Mouse (Mus musculus): ENCODE data around the gene Dgkq. TPM values are rescaled to one million over a fixed set of nuclear protein-coding genes. Genes with fewer than 3 reads are reported as not detected.

The Dgkq gene
- total and polyA plus RNA-seq, 3 experiments = 4.5 to 12.3 (median 7.9) TPM

- H3K27me3 ChIP-seq (ENCODE audit: insufficient read depth, low read length) = no peaks in the 10 kb centered on the region
- no peak for TF ChIP-seq GATA1 (IDR thresholded peaks at IDR 0.05; ENCODE audit: borderline replicate concordance, low read length)
- ATAC-seq (ENCODE audit: extremely low read depth, insufficient number of reproducible peaks, low FRiP score, poor library complexity, severe bottlenecking) (peak; percentile 92), DNase-seq (ENCODE audit: low spot score) (peak; percentile 100)
- H3K4me1 ChIP-seq (ENCODE audit: insufficient read depth, low read depth, low read length) = peaks cover 43% of the 10 kb centered on the region
- no peaks in the 10 kb centered on the region for H3K9me3 ChIP-seq (replicated peaks)
- peak overlapping the region; percentile 81 for H3K4me3 ChIP-seq (ENCODE audit: low read depth, low read length)
- H3K36me3 ChIP-seq (replicated peaks) = peaks cover 24% of the 10 kb centered on the region
Observed at GRCm38 (mm10) chr5:108693872-108694288, 24.4 kb upstream of the Dgkq start.

DNA sequence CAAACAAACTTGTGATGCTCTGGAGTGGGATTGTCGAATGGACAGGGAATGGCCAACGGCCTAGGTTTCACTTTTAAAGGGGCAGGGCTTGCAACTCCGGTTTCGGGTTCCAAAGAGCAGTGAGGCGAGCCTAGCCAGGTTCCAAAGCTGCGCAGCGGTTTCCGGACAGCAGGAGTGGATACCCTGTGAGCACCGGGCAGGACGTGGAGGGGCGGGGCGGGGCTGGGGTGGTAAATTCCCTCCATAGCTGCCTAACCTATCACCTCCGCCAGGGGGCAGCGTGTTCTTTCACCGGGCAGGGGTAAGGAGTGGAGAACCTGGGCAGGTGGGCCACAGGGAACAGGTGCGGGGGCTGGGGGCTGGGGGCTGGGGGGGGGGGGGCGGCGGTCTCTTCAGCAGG is 22.8 kb upstream of the Dgkq start, which contains the start of gene Fgfrl1:
Fgfrl1 (plus strand) TSS at position 112 of the 400 bp plus-strand sequence.
- Histone ChIP-seq H3K9me3 (replicated peaks) (no peaks in the 10 kb centered on the region), H3K4me1 (ENCODE audit: insufficient read depth, low read depth, low read length) (peaks cover 43% of the 10 kb centered on the region), H3K27me3 (ENCODE audit: insufficient read depth, low read length) (no peaks in the 10 kb centered on the region), H3K36me3 (replicated peaks) (peaks cover 13% of the 10 kb centered on the region), H3K4me3 (ENCODE audit: low read depth, low read length) (peak within 1 kb of the TSS; percentile 64; the same call in 1 of the 2 replicates)
- DNase-seq (ENCODE audit: low spot score) (peak; percentile 56), ATAC-seq (ENCODE audit: extremely low read depth, insufficient number of reproducible peaks, low FRiP score, poor library complexity, severe bottlenecking) (0 out of 2 replicates have a peak, but pooled peaks have one; percentile 15)
- TF ChIP-seq CTCF (IDR thresholded peaks at IDR 0.05; ENCODE audit: low read depth, low read length) (no peak), GATA2 (IDR thresholded peaks at IDR 0.05; ENCODE audit: borderline replicate concordance, low read depth, low read length) (no peak), POLR2AphosphoS5 (IDR thresholded peaks at IDR 0.05; ENCODE audit: insufficient replicate concordance, low read depth, low read length) (no peak), TAL1 (conservative IDR thresholded peaks at IDR 0.05; ENCODE audit: low read depth, low read length) (no peak), GATA1 (IDR thresholded peaks at IDR 0.05; ENCODE audit: borderline replicate concordance, low read length) (no peak)

DNA sequence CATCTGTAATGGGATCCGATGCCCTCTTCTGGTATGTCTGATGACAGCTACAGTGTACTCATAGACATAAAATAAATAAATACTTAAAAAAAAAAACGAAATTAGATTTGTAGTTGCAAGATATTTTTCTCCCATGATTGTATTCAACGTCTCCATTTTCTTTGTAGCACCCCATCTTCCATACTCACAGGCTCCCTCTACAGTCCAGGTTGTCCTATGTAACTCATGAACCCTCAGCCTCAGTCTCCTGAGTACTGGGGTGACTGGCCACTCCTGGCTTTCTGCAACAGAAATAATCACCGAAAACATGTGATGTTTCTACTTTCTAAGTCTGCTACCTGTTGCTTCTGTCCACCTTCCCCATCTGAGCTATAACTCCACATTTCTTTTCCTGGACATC is 21.7 kb upstream of the Dgkq start:
- no peaks in the 10 kb centered on the region for H3K9me3 ChIP-seq (replicated peaks)
- no peak overlapping the region for H3K4me3 ChIP-seq (ENCODE audit: low read depth, low read length)
- no peaks in the 10 kb centered on the region for H3K27me3 ChIP-seq (ENCODE audit: insufficient read depth, low read length)
- peaks cover 43% of the 10 kb centered on the region for H3K4me1 ChIP-seq (ENCODE audit: insufficient read depth, low read depth, low read length)
- ATAC-seq (ENCODE audit: extremely low read depth, insufficient number of reproducible peaks, low FRiP score, poor library complexity, severe bottlenecking) = no peak
- no peak for TF ChIP-seq CTCF (IDR thresholded peaks at IDR 0.05; ENCODE audit: low read depth, low read length)
- no peak for TF ChIP-seq GATA2 (IDR thresholded peaks at IDR 0.05; ENCODE audit: borderline replicate concordance, low read depth, low read length)
- no peak for TF ChIP-seq TAL1 (conservative IDR thresholded peaks at IDR 0.05; ENCODE audit: low read depth, low read length)
- TF ChIP-seq POLR2AphosphoS5 (IDR thresholded peaks at IDR 0.05; ENCODE audit: insufficient replicate concordance, low read depth, low read length) = no peak
- TF ChIP-seq GATA1 (IDR thresholded peaks at IDR 0.05; ENCODE audit: borderline replicate concordance, low read length) = no peak
- no peak for DNase-seq (ENCODE audit: low spot score)
- peaks cover 9% of the 10 kb centered on the region for H3K36me3 ChIP-seq (replicated peaks)

DNA sequence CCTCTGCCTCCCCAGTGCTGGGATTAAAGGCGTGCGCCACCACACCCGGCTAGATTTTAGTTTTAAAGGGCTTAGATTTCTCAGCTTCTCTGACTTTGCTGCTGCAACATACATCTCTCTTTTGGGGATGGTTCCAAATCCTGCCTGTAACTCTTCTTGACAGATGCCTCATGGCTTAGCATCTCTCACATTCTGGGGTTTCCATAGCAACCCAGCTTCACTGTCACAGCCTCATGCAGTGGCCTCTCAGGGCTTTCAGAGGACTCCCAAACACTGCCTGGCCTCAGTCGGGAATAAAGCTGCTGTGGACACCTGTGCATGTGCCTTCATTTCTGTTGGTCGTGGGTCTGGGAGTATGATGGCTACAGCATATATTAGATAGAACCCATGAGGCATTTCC is 19.6 kb upstream of the Dgkq start:
- no peak for ATAC-seq (ENCODE audit: extremely low read depth, insufficient number of reproducible peaks, low FRiP score, poor library complexity, severe bottlenecking)
- Histone ChIP-seq H3K36me3 (replicated peaks) (peaks cover 15% of the 10 kb centered on the region), H3K27me3 (ENCODE audit: insufficient read depth, low read length) (no peaks in the 10 kb centered on the region), H3K4me3 (ENCODE audit: low read depth, low read length) (no peak overlapping the region), H3K9me3 (replicated peaks) (no peaks in the 10 kb centered on the region), H3K4me1 (ENCODE audit: insufficient read depth, low read depth, low read length) (peaks cover 34% of the 10 kb centered on the region)
- no peak for TF ChIP-seq POLR2AphosphoS5 (IDR thresholded peaks at IDR 0.05; ENCODE audit: insufficient replicate concordance, low read depth, low read length)
- DNase-seq (ENCODE audit: low spot score) = no peak

DNA sequence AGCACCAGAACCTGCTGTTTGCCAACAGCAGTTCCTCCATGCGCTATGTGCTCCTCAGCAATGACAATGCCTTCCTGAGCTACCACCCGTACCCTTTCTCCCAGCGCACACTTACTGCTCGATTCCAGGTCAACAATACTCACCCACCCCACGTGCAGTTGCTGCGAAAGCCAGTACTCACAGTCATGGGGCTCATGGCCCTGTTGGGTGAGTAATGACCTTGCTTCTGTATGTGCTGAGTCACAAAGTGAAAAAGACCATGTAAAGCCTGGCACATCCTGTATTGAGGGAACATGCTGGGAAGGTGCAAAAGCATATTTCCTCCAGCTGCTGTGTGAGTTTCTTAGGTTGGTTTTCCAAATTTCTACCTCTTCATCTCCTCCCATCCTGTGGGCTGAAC is 11.4 kb upstream of the Dgkq start:
- peaks cover 64% of the 10 kb centered on the region for H3K4me1 ChIP-seq (ENCODE audit: insufficient read depth, low read depth, low read length)
- no peak overlapping the region for H3K4me3 ChIP-seq (ENCODE audit: low read depth, low read length)
- ATAC-seq (ENCODE audit: extremely low read depth, insufficient number of reproducible peaks, low FRiP score, poor library complexity, severe bottlenecking) = no peak

DNA sequence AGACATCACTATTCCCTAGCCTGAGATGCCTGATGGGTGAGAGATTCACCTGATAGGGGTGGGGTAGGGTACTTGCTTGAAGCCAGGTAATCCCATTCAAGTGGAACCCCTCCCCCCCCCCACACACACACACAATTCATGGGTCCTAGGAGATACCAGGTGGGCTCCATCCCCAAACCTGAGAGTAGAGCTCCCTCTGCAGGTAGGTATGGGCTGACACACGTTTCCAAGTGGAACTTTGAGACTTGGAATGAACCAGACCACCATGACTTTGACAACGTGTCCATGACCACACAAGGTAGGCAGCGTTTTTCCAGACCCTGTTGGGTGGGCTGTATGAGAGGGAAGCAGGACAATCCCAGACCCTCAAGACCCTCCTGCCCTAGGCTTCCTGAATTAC is 10.4 kb upstream of the Dgkq start:
- H3K4me3 ChIP-seq (ENCODE audit: low read depth, low read length) = no peak overlapping the region
- peaks cover 51% of the 10 kb centered on the region for H3K36me3 ChIP-seq (replicated peaks)
- no peaks in the 10 kb centered on the region for H3K27me3 ChIP-seq (ENCODE audit: insufficient read depth, low read length)
- no peak for TF ChIP-seq TAL1 (conservative IDR thresholded peaks at IDR 0.05; ENCODE audit: low read depth, low read length)
- no peak; the same call in 1 of the 2 replicates for TF ChIP-seq CTCF (IDR thresholded peaks at IDR 0.05; ENCODE audit: low read depth, low read length)
- no peak for TF ChIP-seq GATA1 (IDR thresholded peaks at IDR 0.05; ENCODE audit: borderline replicate concordance, low read length)
- no peak for TF ChIP-seq GATA2 (IDR thresholded peaks at IDR 0.05; ENCODE audit: borderline replicate concordance, low read depth, low read length)
- no peak for TF ChIP-seq POLR2AphosphoS5 (IDR thresholded peaks at IDR 0.05; ENCODE audit: insufficient replicate concordance, low read depth, low read length)
- no peaks in the 10 kb centered on the region for H3K9me3 ChIP-seq (replicated peaks)
- ATAC-seq (ENCODE audit: extremely low read depth, insufficient number of reproducible peaks, low FRiP score, poor library complexity, severe bottlenecking) = no peak
- DNase-seq (ENCODE audit: low spot score) = peak; percentile 52
- peaks cover 73% of the 10 kb centered on the region for H3K4me1 ChIP-seq (ENCODE audit: insufficient read depth, low read depth, low read length)

More for the DNA sequence above, 11.4 kb upstream of the Dgkq start:
- Histone ChIP-seq H3K27me3 (ENCODE audit: insufficient read depth, low read length) (no peaks in the 10 kb centered on the region), H3K9me3 (replicated peaks) (no peaks in the 10 kb centered on the region), H3K36me3 (replicated peaks) (peaks cover 56% of the 10 kb centered on the region)
- no peak for DNase-seq (ENCODE audit: low spot score)
- TF ChIP-seq CTCF (IDR thresholded peaks at IDR 0.05; ENCODE audit: low read depth, low read length) (no peak), TAL1 (conservative IDR thresholded peaks at IDR 0.05; ENCODE audit: low read depth, low read length) (no peak), GATA1 (IDR thresholded peaks at IDR 0.05; ENCODE audit: borderline replicate concordance, low read length) (no peak), POLR2AphosphoS5 (IDR thresholded peaks at IDR 0.05; ENCODE audit: insufficient replicate concordance, low read depth, low read length) (no peak), GATA2 (IDR thresholded peaks at IDR 0.05; ENCODE audit: borderline replicate concordance, low read depth, low read length) (no peak)

GRCm38 (mm10) chr5:108678296-108678854 is 8.9 kb upstream of the Dgkq start:
- H3K4me3 ChIP-seq (ENCODE audit: low read depth, low read length) = no peak overlapping the region
- ATAC-seq (ENCODE audit: extremely low read depth, insufficient number of reproducible peaks, low FRiP score, poor library complexity, severe bottlenecking) (no peak), DNase-seq (ENCODE audit: low spot score) (no peak)
- H3K27me3 ChIP-seq (ENCODE audit: insufficient read depth, low read length) = no peaks in the 10 kb centered on the region
- TF ChIP-seq CTCF (IDR thresholded peaks at IDR 0.05; ENCODE audit: low read depth, low read length) (no peak), GATA2 (IDR thresholded peaks at IDR 0.05; ENCODE audit: borderline replicate concordance, low read depth, low read length) (no peak), POLR2AphosphoS5 (IDR thresholded peaks at IDR 0.05; ENCODE audit: insufficient replicate concordance, low read depth, low read length) (no peak), TAL1 (conservative IDR thresholded peaks at IDR 0.05; ENCODE audit: low read depth, low read length) (no peak), GATA1 (IDR thresholded peaks at IDR 0.05; ENCODE audit: borderline replicate concordance, low read length) (no peak)
- H3K36me3 ChIP-seq (replicated peaks) = peaks cover 55% of the 10 kb centered on the region
- H3K4me1 ChIP-seq (ENCODE audit: insufficient read depth, low read depth, low read length) = peaks cover 80% of the 10 kb centered on the region
- no peaks in the 10 kb centered on the region for H3K9me3 ChIP-seq (replicated peaks)
